Mouse (Mus musculus): ENCODE data around the gene Tecpr1. TPM values are rescaled to one million over a fixed set of nuclear protein-coding genes. Genes with fewer than 3 reads are reported as not detected.

The Tecpr1 gene
- total RNA-seq, 2 experiments from 2014 or later = 1.4 to 3.3 TPM

DNA sequence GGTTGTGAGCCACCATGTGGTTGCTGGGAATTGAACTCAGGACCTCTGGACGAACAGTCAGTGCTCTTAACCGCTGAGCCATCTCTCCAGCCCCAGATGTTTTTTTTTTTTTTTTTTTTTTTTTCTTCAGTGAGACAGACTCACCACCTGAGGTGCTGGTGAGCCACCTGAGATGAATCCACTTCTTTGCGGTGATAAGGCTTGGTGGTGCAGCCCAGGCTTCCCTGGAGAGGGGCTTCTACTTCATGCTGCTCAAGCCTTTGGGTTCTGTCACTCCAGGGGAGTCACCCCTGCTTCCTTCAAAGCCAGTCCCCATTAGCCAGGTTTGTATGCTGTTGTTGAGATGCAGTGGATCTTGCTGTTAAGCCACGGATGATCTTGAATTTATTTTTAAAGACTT is 29.8 kb upstream of the Tecpr1 start:
- no peak for ATAC-seq (replicated peaks; ENCODE audit: poor library complexity, severe bottlenecking)

DNA sequence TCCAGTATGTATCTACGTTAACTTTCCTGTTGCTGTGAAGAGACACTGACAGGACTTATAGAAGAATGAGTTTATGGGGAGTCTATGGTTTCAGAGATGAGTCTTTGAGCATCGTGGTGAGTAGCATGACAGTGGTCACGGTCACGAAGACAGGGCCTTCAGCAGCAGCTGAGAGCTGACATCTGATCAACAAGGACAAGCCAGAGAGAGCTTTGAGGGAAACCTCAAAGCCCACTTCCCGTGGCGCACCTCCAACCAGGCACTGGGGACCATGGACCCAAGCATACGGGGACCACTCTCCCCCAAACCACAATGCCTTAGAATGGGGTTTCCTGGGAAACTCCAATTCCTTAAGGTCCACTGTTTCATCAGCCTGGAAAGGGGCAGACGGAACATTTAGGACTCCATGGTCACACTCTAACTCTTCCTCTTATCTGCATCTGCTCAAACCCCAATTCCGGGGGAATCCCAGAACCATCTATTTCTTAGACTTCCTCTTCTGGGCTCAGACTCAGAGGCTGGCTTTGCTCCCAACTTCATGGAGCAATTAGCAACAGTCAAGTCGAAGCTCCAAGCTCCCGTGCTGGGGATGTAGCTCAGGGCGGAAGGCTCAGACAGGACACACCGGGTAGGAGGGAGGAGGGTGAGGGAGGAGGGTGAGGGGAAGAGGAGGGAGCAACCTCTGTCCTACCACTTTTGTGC is 28.6 kb upstream of the Tecpr1 start:
- ATAC-seq (replicated peaks; ENCODE audit: poor library complexity, severe bottlenecking) = peak; percentile 28

DNA sequence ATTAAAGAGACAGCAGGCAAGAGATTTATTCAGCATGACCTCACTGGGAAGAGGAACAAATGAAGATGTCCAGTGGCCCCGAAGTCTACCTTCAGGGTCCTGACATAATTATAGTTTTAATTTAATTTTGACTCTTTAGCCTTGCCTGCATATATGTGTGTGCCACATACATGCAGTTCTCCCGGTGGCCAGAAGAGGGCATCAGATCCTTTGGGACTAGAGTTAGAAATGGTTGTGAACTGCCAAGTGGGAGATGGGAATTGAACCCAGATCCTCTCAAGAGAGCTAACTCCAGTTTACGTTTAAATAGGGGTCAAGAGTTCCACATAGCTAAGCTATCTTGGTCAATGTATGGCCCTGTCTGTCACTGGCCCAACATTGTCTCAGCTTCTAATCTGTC is 26.5 kb upstream of the Tecpr1 start:
- ATAC-seq (replicated peaks; ENCODE audit: poor library complexity, severe bottlenecking) = no peak

DNA sequence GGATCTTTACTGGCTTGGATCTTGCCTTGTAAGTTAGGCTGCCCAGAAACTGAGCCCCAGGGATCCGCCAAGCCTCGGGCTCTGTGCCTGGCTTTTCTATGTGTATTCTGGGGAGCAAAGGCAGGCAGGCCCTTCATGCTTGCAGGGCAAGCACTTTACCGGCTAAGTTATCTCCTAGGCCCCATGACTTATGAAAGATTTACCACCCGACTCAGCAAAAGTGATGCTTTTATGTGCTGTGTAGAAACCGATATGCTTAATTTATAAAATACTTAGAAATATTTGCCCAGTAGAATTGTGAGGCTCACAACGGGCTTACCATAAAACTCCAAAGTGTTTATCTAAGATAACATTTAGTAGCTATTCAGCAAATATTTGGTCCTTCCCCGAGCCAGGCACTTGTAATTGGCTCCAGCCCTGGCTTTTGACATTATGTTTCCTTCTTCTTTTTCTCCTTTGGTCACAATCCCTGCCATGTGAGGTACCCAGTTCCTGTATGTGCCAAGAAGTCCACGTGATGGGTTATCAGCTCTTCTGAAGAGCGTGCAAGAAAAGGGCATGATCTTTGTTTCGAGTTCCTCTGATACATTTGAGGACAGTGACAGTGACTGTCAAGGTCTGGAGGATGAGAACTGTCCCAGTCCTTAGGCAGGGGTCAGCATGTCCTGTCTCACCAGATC is 24.6 kb upstream of the Tecpr1 start:
- peak; percentile 79 for ATAC-seq (replicated peaks; ENCODE audit: poor library complexity, severe bottlenecking)

DNA sequence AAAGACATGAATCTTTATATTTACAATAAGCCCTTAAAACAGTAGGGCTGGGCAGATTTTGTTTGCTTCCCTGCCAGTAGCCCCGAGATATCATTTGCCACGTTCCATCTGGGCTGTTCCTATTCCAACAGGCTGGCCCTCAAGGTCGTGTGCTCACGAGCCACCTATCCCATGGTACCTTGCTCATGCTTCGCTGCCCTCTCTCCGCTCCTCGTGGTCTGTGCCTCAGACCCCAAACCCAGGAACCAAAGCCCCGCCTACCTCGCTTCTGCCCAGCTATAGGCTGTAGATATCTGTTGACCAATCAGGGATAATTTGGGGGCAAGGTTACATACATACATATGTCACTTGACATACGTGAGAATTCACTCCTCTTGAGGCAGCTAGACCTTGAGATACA is 23.9 kb upstream of the Tecpr1 start:
- no peak for ATAC-seq (replicated peaks; ENCODE audit: poor library complexity, severe bottlenecking)

DNA sequence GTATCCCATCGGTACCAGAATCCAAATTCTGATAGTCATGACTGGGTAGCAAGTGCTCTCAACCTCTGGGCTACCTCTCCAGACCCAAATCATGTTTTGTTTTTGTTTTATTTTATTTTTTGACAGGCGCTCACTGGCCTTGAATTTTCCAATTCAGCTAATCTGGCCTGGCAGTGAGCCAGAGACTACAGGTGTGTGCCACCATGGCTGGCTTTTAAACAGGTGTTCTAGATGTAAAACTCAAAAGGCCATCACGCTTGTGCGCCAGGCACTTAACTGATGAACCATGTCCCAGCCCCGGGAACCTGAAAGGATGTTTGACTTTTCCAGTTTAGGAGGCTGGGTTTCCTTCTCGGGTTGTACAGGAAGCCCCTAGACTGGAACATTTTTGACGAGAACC is 23.3 kb upstream of the Tecpr1 start:
- no peak for ATAC-seq (replicated peaks; ENCODE audit: poor library complexity, severe bottlenecking)

DNA sequence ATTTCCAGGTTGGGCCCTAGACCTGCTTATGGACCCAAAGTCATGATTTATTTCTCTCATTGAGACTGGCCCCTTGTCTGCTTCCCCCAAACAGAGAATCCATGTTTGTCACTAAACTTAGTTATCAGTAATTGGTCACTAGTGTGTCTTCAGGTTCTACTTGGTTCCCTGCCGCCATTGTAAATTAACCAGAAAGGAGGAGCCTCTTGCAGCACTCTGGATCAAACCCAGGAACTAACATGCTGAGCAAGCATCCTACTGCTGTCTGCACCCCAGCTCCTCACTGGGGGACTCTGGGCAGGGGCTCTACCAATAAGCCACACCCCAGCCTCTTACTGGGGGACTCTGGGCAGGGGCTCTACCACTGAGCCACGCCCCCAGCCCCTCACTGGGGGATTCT is 22.2 kb upstream of the Tecpr1 start:
- ATAC-seq (replicated peaks; ENCODE audit: poor library complexity, severe bottlenecking) = no peak

DNA sequence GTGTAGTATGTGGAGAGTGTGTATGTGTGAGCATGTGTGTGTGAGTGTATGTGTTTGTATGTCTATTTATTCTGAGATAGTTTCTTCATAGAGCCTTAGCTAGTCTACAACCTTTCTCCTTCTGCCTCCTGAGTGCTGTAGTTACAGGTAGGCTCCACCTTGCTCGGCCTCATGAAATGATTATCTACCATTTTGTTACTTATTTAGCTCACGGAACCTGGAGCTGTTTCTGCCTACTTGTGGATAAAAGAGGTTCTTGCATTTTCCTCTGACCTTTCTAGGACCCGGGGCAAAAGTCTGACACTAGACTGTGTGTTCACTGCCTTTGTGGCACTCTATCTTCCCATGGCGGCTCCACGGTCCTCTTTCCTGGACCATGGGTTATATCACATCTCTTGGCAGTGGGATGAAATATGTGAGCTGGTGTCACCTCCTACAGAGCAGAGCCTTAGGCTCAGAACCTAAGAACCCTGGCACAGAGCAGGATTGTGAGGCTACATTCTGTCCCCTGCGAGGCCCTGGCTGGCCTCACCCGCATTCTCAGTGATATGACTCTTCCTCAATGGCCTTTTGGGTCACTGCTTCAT is 20.6 kb upstream of the Tecpr1 start, which contains the start of gene Bri3:
TSS of gene Bri3 (plus strand) at position 537 of the 587 bp plus-strand sequence.
- no peak for ATAC-seq (replicated peaks; ENCODE audit: poor library complexity, severe bottlenecking)

DNA sequence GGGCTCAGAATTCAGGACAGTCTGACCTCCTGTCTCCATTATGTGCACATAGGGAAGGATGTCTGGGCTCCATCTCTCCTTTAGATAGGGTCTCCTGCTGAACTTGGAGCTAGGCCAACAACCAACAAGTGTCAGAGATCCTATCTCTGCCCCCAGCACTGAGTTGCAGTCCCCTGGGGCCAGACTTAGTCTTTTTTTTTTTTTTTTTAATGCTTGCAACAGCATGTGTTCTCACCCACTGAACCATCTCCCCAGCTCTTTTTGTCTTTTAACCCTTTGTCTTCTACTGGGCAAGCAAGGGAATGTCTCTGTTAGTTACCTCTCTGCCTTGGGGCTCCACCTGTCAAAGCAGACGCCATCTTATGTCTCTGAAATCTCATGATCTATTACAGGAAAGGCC is 15.6 kb upstream of the Tecpr1 start:
- no peak for ATAC-seq (replicated peaks; ENCODE audit: poor library complexity, severe bottlenecking)

DNA sequence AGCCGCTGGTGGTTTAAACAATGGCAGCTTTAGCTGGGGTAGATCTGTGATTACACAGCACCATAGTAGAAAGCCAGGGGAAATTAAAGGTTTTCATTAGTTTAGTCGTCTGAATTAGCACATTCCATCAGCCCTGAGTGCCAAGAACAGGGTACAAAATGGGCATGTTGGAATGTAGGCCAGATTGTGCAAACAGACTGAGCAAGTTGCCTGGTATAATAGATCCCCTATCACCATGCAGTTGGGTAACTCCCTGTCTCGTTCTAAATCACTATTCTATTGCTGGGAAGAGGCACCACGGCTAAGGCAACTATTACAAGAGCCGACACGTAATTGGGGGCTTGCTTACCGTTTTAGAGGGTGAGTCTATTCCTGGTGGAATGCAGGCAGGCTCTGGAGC is 11.3 kb upstream of the Tecpr1 start:
- ATAC-seq (replicated peaks; ENCODE audit: poor library complexity, severe bottlenecking) = no peak

DNA sequence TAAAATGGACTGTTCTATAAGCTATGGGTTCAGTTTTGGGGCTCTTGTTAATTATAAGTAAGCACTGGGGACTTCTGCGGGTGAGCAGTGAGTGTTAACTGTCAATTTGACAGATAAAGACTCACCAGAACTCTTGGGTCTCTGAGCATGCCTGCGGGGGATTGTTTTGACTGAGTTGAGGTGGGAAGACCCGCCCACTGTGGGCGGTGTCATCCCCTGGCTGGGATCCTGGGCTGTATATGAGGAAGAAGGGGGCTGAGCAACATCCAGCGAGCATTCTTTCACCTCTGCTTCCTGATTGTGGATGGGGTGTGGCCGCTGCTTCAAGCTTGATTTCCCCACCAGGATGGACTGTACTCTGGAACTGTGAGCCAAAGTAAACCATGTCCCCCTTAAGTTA is 10.8 kb upstream of the Tecpr1 start:
- 0 out of 2 replicates have a peak, but pooled peaks have one; percentile 23 for ATAC-seq (replicated peaks; ENCODE audit: poor library complexity, severe bottlenecking)

DNA sequence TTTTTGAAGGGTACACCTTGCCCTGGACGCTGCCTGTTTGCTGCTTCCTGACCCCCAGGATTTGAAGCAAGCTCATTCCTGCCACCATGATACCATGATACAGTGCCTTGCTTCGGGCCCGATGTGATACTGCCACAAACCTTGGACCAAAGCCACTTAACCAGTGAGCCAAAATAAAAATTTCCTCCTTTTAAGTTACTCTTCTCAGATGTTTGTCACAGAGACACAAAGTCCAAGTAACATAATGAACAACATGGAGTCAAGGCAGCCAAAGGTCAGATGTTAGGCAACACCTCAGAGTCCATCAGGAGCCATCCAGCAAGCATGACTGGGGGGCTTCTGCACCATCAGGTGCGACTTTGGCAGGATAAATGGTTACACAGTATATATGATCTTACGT is 9.1 kb upstream of the Tecpr1 start:
- ATAC-seq (replicated peaks; ENCODE audit: poor library complexity, severe bottlenecking) = no peak

DNA sequence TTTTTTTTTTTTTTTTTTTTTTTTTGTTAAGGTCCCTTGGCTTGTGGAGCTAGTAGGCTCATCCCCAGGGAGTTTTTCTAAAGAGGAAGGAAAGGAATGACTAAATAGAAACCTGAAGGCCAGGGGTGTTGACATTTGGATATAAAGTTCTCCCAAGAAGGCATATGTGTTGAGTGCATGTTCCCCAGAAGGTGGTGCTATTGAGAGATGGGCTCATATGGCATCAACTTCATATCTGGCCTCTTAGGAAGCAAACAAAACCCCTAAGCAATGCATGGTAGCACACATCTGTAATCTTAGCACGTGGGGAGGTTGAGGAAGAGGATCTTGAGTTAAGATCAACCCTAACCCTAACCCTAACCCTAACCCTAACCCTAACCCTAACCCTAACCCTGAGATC is 8.0 kb upstream of the Tecpr1 start:
- ATAC-seq (replicated peaks; ENCODE audit: poor library complexity, severe bottlenecking) = peak; percentile 84

DNA sequence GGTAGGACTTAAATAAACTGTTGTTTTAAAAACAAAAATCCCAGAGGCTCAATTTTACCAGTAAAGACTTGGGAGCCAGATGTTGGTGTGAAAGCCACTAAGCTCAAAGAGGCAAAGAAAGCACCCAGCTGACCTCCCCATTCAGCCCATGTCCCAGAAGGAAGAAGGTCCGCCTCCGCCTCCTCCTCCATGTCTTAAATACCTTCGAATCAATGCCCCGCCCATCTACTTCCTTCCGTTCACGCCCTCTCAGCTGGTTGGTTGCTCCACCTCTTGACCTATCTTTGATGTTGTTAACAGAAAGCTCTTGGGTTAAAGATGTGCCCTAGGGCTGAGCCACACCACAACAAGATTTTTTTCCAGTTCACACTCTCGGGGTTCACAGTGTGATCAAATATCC is 6.8 kb upstream of the Tecpr1 start:
- no peak for ATAC-seq (replicated peaks; ENCODE audit: poor library complexity, severe bottlenecking)

DNA sequence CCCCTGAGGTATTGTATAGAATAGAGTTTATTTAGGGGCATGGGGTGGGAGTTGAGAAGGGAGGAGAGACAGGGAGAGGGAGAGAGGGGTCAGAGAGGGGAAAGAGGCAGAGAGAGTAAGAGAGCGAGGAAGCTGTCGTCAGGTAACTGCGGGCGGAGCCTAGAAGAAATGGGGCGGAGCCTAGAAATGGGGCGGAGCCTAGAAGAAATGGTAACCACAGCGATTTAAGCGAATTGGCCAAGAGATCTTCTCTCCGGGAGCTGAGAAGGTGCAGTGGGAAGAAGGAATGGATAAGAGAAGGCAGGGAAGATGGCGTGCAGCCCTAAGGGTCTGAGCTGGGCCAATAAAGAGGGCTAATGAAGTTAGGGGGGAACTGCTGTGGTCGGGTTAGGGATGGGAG is 2.8 kb upstream of the Tecpr1 start:
- no peak for ATAC-seq (replicated peaks; ENCODE audit: poor library complexity, severe bottlenecking)

DNA sequence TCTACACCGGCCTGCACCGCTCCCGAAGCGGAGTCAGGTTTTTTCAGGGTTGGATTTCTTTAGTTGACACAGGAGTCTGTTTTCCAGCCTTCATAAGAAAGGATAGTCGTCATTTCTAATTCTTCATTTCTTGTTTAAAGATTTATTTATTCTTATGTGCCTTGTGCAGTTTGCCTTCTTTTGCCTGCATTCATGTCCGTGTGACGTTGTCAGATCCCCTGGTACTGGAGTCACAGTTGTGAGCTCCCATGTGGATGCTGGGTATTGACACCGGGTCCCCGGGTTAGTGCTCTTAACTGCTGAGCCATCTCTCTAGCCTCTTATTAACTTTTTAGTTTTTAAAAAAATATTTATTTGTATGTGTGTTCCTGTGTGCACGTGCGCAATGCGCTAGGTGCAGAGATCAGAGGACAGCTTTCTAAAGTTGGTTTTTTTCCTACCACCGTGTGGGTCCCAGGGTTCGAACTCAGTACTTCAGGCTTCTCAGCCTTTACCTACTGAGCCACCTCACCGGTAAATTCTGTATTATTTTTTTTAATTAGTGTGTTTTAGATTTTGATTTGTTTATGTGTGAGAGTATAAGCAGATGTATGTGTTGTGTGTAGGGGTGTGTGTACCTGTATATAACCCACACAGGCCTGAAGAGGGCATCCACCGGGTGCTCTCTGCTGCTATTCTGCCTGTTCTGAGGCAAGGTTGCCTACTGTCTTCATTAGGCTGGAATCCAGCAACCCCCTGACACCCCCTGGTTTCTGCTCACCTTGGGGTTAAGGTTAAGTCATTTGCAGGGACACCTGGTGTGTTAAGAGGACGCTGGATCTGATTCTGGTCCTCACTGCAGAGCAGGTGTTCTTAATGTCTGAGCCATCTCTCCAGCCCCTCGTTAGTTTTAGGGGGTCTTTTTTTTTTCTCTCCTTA is 743 bp upstream of the Tecpr1 start:
- no peak for ATAC-seq (replicated peaks; ENCODE audit: poor library complexity, severe bottlenecking)

DNA sequence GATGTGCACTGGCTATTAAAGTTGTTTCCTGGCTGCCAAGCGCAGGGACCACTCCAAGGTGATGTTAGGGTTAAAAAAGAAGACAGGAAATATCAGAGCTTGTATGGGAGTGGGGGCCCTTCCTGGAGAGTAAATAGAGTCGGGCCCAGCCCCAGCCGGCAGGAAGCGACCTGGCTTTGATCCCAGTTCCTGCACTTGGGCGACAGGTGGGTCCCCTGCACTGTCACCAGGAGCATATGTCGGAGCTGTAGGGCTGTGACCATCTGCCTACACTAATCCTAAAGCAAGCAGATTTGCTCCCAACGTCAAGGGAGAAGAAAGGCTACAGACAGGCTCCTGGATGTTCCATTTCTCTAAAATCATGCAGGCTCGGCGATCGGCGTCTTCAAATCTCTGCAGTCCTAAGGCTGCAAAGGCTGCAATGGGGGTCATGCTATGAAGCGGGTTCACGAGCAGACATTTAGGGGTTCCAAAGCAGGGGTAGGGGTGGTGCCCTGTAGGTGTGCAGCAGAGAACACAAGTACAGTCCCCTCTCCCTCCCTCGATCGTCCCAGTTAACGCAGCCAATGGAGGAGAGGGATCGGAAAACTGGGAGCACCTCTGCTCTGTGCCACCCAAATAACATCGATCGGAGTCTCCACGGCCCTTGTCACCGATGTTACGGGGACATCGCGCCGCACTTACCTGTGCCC is 458 bp downstream of the Tecpr1 start:
- peak; percentile 10 for ATAC-seq (replicated peaks; ENCODE audit: poor library complexity, severe bottlenecking)

DNA sequence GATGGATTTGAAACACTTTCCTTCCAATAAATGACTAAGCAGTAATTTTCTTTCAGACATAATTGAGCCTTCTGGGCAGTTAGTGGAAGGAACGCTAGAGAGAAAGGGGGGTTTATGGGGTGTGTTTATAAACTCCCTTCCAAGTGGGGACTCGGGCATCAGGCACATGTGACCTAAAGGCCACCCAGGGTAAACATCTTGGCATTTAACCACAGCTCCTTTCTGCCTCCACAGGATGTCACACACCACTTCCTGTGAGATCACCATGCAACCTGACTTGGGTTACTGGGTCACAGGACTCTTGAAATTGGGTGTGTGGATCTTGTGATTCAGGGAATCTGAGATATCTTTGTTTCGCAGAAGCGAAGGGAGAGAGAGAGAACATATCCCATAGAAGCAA is 2.1 kb downstream of the Tecpr1 start:
- ATAC-seq (replicated peaks; ENCODE audit: poor library complexity, severe bottlenecking) = peak; percentile 61

DNA sequence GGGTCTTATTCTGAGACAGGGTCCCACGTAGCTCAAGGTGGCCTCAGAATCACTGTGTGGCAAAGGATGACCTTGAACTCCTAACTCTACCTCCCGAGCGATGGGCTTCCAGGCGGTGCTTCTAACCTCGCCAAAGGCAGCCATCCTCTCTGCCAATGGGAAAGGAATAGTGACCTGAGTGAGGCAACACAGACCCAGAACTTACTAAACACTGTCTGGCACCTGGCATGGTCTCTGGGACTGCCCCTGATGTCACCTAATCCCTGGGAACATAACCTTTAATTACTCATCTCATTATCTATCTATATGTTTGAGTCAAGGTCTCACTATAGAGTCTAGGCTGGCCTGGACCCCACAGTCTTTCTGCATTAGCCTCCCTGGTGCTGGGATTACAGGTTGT is 3.5 kb downstream of the Tecpr1 start:
- ATAC-seq (replicated peaks; ENCODE audit: poor library complexity, severe bottlenecking) = no peak

DNA sequence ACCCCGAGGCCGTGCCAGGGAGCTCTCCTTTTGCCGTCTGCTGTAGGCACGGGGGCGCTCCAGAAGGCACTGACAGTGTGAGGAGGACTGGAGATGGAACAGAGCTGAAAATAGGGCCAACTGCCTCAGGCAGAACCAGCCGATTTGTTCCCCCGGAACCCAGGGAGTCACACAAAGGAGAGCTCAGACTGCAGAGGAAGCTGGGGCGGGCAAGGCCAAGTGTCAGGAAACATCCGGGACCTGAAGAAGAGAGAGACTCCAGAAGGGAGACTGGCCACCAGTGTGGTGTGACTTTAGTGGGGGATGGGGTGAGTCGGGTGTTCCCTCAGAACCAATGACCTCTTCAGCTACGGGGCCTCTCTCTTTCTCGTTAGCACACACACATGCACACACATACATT is 4.1 kb downstream of the Tecpr1 start:
- no peak for ATAC-seq (replicated peaks; ENCODE audit: poor library complexity, severe bottlenecking)

All from granulocyte monocyte progenitor cell, adult 5-6 weeks (primary cell).